9 mouse cellular contexts compared by ENCODE assay signal in the genomic region with DNA sequence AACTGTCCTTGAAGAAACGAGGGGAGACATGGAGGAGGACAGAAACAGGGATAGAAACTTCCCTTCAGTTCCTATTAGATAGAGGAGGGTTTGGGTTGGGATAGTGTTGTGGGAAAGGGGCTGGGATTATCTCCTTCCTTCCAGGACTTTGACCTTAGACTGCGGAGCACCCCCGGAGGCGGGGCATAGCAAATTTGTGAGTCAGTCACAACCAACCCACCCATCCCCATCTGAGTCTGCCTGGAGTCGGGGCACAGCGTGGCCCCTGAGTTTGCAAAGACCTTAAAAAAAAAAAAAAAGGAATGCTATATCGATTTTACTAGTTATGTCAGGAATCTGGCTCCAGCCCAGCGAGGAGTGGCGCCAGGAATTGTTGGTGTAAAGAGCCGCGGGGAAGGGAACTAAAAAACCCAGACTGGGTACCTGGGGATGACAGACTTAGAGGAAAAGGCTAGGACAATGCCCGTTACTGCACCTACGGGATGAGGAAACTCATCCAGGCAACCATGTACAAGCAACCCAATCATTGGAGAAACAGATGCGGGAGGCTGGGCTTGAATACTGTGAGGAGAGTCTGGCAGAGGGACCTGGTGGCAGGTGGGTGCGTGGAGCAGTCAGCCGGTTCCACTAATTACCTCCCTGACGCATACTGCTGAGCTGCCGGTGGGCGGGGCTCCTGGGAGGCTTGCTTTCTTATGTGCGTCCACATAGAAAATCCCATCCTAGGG. TPM values are rescaled to one million over a fixed set of nuclear protein-coding genes. Genes with fewer than 3 reads are reported as not detected.
DNase-seq lines count a peak whose midpoint lies in the region; ATAC-seq and TF ChIP-seq lines count a peak whose summit lies in the region.
"Had no signal": no experiment of that assay in that cellular context is flagged by ENCODE, and none has a peak within 500 bp of the region (broad histone marks: within the 10 kb centered on the region; RNA-seq: fewer than 3 reads in every experiment).

No protein-coding gene starts in this region.

- H3K9me3 ChIP-seq in forebrain, embryonic 16.5 days (ENCODE audit: control insufficient read depth, low read length), result no peaks in the 10 kb centered on the region
- H3K9me3 ChIP-seq in midbrain, embryonic 12.5 days, result no peaks in the 10 kb centered on the region

- no peaks in the 10 kb centered on the region for H3K27me3 ChIP-seq in forebrain, embryonic 16.5 days (replicated peaks; ENCODE audit: control insufficient read depth, insufficient read depth, low read length)
- peaks cover 11% of the 10 kb centered on the region for H3K27me3 ChIP-seq in midbrain, embryonic 12.5 days

- WGBS in forebrain, embryonic 16.5 days, result 9% methylated on average over 20 of the region's 20 CpGs
- 14% methylated on average over 20 of the region's 20 CpGs for WGBS in midbrain, embryonic 12.5 days

- no peak for TF ChIP-seq POLR2A in brain, embryonic 14.5 days (IDR thresholded peaks at IDR 0.05; ENCODE audit: borderline replicate concordance, extremely low read depth, insufficient read depth, insufficient read length, poor library complexity, severe bottlenecking)

- no peak overlapping the region for H3K27ac ChIP-seq in forebrain, embryonic 16.5 days (ENCODE audit: low read length)
- H3K27ac ChIP-seq in midbrain, embryonic 12.5 days (replicated peaks), result no peak overlapping the region

- peaks cover 7% of the 10 kb centered on the region for H3K4me1 ChIP-seq in forebrain, embryonic 16.5 days (replicated peaks; ENCODE audit: control insufficient read depth, insufficient read depth, low read length)
- H3K4me1 ChIP-seq in midbrain, embryonic 12.5 days, result peaks cover 10% of the 10 kb centered on the region; the same call in 1 of the 2 replicates

- H3K36me3 ChIP-seq in forebrain, embryonic 16.5 days (ENCODE audit: control insufficient read depth, insufficient read depth), result peaks cover under 1% of the 10 kb centered on the region; the same call in 1 of the 2 replicates
- H3K36me3 ChIP-seq in midbrain, embryonic 12.5 days, result 0 out of 2 replicates have a peak, but pooled peaks cover 1% of the 10 kb centered on the region

- peak; percentile 88 for ATAC-seq in frontal cortex, adult (ENCODE audit: low TSS enrichment)
- ATAC-seq in forebrain, embryonic 16.5 days, result peak; percentile 89
- ATAC-seq in midbrain, embryonic 12.5 days (ENCODE audit: low FRiP score, low read depth), result no peak

- no peak for DNase-seq in frontal cortex, postnatal 25 days (ENCODE audit: low spot score in 2 of 2)
- peak; percentile 76 for DNase-seq in brain, embryonic 14.5 days (ENCODE audit: low read depth)
- DNase-seq in layer of hippocampus, adult 9-11 months, result peak; percentile 63
- no peak for DNase-seq in gastrocnemius, postnatal 4 days (ENCODE audit: low spot score in 2 of 2)
- no peak for DNase-seq in gastrocnemius, postnatal 25 days

- peak overlapping the region; percentile 24 for H3K4me3 ChIP-seq in forebrain, embryonic 16.5 days (replicated peaks; ENCODE audit: low read length)
- no peak overlapping the region for H3K4me3 ChIP-seq in midbrain, embryonic 12.5 days

- no peak overlapping the region for H3K9ac ChIP-seq in forebrain, embryonic 16.5 days (replicated peaks; ENCODE audit: low read depth, low read length)
- no peak overlapping the region for H3K9ac ChIP-seq in midbrain, embryonic 12.5 days (replicated peaks)

- H3K4me2 ChIP-seq in forebrain, embryonic 16.5 days (ENCODE audit: low read length), result peak overlapping the region; percentile 46
- H3K4me2 ChIP-seq in midbrain, embryonic 12.5 days (replicated peaks), result peak overlapping the region; percentile 25; the same call in 1 of the 2 replicates

- no peak for TF ChIP-seq CTCF in brain, embryonic 14.5 days (IDR thresholded peaks at IDR 0.05; ENCODE audit: borderline replicate concordance, extremely low read depth, insufficient read depth, insufficient read length)

RNA-seq across cellular contexts. Expression of gene Tex37, which starts 6.9 kb away (rescaled TPM):
- not detected in 2 replicates for polyA plus RNA-seq in brain, embryonic 14.5 days (2012; rRNA removed)
- not detected in 2 replicates for polyA plus RNA-seq in forebrain, embryonic 16.5 days (2015; fragmentation: Nextera tagmentation; extraction: Ambion mirVana)
- not detected in 2 replicates for polyA plus RNA-seq in midbrain, embryonic 12.5 days (2016; fragmentation: Nextera tagmentation; extraction: Ambion mirVana)
- total RNA-seq in gastrocnemius, postnatal 4 days (2021), result not detected
- total RNA-seq in gastrocnemius, postnatal 25 days (2021), result not detected
- polyA plus RNA-seq: frontal cortex, adult 2 months had no signal

RNA-seq across cellular contexts. Expression of gene Foxi3, which starts 44.5 kb away (rescaled TPM):
- 0.08 and 0.49 TPM in 2 replicates for polyA plus RNA-seq in brain, embryonic 14.5 days (2012; rRNA removed)
- not detected in 2 replicates for polyA plus RNA-seq in forebrain, embryonic 16.5 days (2015; fragmentation: Nextera tagmentation; extraction: Ambion mirVana)
- not detected in 2 replicates for polyA plus RNA-seq in midbrain, embryonic 12.5 days (2016; fragmentation: Nextera tagmentation; extraction: Ambion mirVana)
- total RNA-seq in gastrocnemius, postnatal 4 days (2021), result not detected
- total RNA-seq in gastrocnemius, postnatal 25 days (2021), result not detected
- polyA plus RNA-seq: frontal cortex, adult 2 months had no signal

Comparison
In these comparisons a context has a peak if more than half of its experiments do, and no peak if none do; other contexts are left out.
1. DNase-seq: peak in brain, embryonic 14.5 days (single experiment) and layer of hippocampus, adult 9-11 months (single experiment); none in frontal cortex, postnatal 25 days (0 of 2), gastrocnemius, postnatal 4 days (0 of 2) and gastrocnemius, postnatal 25 days (single experiment).